Mouse (Mus musculus): ENCODE results near the gene Catsperg1. TPM values are rescaled to one million over a fixed set of nuclear protein-coding genes. Genes with fewer than 3 reads are reported as not detected.

Catsperg1 gene
- polyA plus RNA-seq, 1 experiment from 2014 or later = 0.45 TPM

DNA sequence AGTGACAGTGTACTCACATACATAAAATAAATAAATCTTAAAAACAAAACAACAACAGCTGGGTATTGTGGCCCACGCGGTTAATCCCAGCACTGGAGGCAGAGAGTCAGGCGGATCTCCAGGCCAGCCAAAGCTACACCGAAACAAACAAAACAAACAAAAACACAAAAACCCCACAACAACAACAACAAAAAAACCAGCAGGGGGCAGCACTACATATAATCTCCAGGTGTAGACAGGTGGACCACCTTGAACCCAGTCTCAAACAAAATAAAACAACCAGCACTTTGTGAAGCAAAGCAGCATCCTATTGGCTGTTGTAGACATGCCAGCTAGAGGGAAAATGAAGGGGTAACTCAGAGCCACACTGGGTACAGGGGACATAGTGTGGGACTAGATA lies 35.7 kb downstream of the Catsperg1 start:
- Histone ChIP-seq H3K27me3 (ENCODE audit: low read depth, poor library complexity, severe bottlenecking) (peaks cover 21% of the 10 kb centered on the region), H3K9me3 (replicated peaks) (no peaks in the 10 kb centered on the region), H3K4me3 (0 out of 2 replicates have a peak overlapping the region, but pooled peaks have one; percentile 9), H3K4me1 (peaks cover 13% of the 10 kb centered on the region), H3K27ac (no peak overlapping the region), H3K36me3 (peaks cover 56% of the 10 kb centered on the region)
- DNase-seq (ENCODE audit: low spot score) = no peak
- WGBS = 93% methylated on average over 4 of the region's 4 CpGs

DNA sequence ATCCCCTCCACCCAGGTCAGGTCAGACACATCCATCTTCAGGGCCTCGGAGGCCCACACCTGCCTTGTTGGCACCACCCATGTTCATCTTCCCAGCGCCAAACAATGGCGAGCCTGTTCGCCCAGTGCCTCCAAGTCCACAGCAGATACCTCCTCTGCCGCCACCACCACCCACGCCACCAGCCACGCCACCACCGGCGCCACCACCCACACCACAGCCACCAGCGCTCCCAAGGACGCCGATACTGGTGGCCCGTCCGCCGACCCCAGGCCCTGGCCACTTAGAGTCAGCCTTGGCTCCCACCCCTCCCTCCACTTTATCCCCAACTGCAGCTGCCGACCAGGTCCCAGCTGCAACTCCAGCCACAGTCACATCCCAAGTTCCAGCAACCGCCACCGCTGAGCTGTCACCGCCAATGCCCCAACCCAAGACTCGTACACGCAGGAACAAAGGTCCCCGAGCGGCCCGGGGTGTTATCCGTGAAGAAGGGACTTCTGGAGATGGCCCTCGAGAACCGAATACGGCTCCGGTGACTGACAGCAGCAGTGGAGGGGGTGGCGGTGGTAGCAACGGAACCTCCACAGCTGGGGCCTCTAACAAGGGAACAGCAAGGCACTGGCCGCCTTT lies 41.3 kb downstream of the Catsperg1 start:
- H3K4me1 ChIP-seq = peaks cover 52% of the 10 kb centered on the region
- H3K27me3 ChIP-seq (ENCODE audit: low read depth, poor library complexity, severe bottlenecking) = peaks cover 65% of the 10 kb centered on the region
- H3K4me3 ChIP-seq = peak overlapping the region; percentile 85
- H3K9me3 ChIP-seq (replicated peaks) = no peaks in the 10 kb centered on the region
- H3K27ac ChIP-seq = no peak overlapping the region
- WGBS = 28% methylated on average over 32 of the region's 32 CpGs
- H3K36me3 ChIP-seq = peaks cover 51% of the 10 kb centered on the region
- no peak for DNase-seq (ENCODE audit: low spot score)

DNA sequence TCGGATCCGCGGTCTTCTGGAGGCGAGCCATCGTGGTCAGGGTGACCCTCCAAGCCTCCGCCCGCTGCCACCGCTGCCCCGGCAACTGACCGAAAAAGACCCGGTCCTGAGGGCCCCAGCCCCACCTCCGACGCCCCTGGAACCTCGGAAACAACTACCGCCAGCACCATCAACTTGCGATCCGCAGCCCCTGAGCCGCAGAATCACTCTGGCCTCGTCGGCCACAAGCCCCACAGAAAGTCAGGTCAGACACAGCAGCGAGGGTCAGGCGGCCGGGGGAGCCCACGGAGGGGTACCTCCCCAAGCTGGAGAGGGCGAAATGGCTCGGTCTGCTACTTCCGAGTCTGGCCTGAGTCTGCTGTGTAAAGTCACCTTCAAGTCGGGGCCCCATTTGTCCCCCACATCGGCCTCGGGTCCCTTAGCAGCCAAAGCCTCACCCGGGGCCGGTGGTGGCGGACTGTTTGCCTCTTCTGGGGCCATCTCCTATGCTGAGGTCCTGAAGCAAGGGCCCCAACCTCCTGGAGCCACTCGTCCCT lies 42.2 kb downstream of the Catsperg1 start:
- Histone ChIP-seq H3K9me3 (replicated peaks) (no peaks in the 10 kb centered on the region), H3K36me3 (peaks cover 44% of the 10 kb centered on the region), H3K27ac (peak overlapping the region; percentile 69), H3K4me3 (peak overlapping the region; percentile 85), H3K27me3 (ENCODE audit: low read depth, poor library complexity, severe bottlenecking) (peaks cover 72% of the 10 kb centered on the region), H3K4me1 (peaks cover 53% of the 10 kb centered on the region)
- WGBS = 6% methylated on average over 34 of the region's 34 CpGs
- no peak for DNase-seq (ENCODE audit: low spot score)

DNA sequence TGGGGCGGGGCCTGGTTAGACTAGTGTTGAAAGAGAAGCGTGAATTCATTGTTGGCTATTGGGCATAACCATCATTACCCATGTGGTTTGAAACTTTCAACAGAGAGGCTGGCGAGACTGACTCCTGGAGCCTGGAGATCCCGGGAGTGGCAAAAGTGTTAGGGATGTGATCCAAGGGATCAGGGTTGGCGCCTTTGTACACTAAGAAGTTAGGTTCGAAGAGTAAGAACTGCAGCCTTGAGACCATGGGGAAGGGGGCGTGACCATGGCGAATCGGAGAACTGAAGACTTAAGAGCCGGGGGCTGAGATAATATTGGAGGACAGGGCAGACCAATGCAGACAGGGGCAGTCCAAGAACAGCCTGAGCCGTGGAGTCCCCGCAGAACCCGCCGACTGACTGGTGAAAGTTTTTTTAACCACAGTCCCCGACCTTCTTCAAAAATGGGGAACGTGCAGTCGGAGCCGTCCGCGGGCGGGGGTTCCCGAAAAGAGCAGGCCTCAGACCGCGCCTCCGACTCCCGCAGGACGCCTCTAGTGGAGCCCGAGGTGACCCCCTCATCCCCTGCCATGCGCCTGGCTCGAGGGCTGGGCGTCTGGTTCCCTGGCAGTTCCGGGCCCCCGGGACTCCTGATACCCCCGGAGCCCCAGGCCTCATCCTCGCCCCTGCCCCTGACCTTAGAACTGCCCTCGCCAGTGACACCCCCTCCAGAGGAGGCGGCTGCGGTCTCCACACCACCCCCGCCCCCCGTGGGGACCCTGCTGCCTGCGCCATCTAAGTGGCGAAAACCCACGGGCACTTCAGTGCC lies 42.9 kb downstream of the Catsperg1 start:
- Histone ChIP-seq H3K4me3 (peak overlapping the region; percentile 85), H3K9me3 (replicated peaks) (no peaks in the 10 kb centered on the region), H3K36me3 (peaks cover 40% of the 10 kb centered on the region), H3K4me1 (peaks cover 53% of the 10 kb centered on the region), H3K27me3 (ENCODE audit: low read depth, poor library complexity, severe bottlenecking) (peaks cover 78% of the 10 kb centered on the region), H3K27ac (peak overlapping the region; percentile 69)
- 2% methylated on average over 43 of the region's 43 CpGs for WGBS
- DNase-seq (ENCODE audit: low spot score) = peak; percentile 49

DNA sequence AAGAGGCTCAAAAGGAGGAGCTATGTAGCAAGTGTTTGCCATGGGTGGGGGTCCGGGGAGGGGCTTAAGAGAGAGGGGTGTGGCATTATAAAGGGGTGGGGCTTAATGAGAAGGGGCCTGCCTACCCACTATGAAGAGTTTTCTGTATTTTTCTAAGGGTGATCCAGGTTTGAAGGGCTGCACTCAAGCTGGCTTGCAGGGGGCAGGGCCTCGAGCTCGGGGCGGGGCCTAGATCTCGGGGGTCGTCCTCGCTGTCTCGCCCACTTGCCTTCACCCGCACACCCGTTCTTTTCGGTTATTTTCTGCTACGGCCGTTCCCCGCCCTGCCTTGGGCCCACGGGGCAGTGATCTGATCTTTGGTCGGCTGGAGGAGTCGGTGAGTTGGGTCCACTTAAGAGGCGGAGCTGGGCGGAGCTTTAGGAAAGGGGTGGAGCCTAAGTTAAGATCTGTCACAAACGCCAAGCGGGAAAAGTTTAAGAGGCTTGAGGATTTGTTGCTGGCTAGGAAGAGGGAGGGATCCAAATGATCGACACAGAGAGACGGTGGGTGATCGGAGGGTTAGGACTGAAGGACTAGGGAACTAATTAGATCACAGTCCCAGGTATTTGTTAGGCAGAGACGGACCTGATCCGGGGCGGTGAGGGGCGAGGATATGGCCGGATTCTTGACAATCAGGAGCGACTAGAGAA lies 43.6 kb downstream of the Catsperg1 start, which contains the start of the genes Ggn and Spred3:
Gene Ggn, plus strand, starts transcription at position 145 of the 689 bp plus-strand sequence.
Gene Spred3, minus strand, starts transcription at position 346 of the 689 bp plus-strand sequence.
- H3K27me3 ChIP-seq (ENCODE audit: low read depth, poor library complexity, severe bottlenecking) = peaks cover 78% of the 10 kb centered on the region

DNA sequence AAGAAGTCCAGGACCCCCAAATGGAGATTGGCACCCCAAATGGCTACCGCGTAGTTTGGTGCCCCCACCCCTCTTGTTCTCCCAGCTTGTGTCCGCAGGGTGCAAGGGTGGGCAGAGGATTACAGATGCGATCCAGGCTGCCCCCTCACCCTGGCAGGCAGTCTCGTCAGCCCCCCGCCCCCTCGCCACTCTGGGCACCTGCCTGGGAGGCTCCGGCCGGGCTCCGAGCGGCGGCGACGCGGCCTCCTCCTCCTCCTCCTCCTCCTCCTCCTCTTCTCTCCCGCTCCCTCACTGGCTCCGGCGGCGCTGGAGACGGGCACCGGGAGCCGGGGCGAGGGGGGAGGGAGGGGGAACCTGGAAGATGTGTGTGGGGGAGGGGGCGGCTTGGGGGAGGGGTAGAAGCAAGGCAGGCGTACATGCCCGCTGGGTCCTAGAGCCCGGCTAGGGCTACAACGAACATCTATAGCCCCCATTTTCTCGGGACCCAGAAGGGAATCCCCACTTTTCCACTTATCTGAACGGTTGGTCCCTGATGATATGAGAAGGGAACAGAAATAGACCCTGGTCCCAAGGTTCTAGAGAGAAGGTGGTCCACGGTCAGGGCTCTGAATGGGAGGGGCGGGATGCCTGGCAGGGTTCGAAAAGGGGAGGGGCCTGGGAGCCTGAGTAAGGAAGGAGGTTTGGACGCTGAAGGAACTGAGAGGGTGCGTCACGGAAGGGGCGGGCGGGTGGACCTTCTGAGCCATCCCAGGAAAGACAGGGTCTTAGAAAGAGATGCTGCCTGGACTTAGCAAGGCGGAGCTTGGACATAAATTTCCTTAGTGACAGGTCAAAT lies 44.4 kb downstream of the Catsperg1 start:
- Histone ChIP-seq H3K27ac (peak overlapping the region; percentile 88), H3K4me1 (peaks cover 53% of the 10 kb centered on the region), H3K36me3 (peaks cover 27% of the 10 kb centered on the region), H3K4me3 (peak overlapping the region; percentile 85), H3K9me3 (replicated peaks) (no peaks in the 10 kb centered on the region), H3K27me3 (ENCODE audit: low read depth, poor library complexity, severe bottlenecking) (peaks cover 71% of the 10 kb centered on the region)
- peak; percentile 87 for DNase-seq (ENCODE audit: low spot score)
- WGBS = 1% methylated on average over 24 of the region's 39 CpGs

More for the DNA sequence above, 43.6 kb downstream of the Catsperg1 start, which contains the start of the genes Ggn and Spred3:
- peaks cover 32% of the 10 kb centered on the region for H3K36me3 ChIP-seq
- peak; percentile 60 for DNase-seq (ENCODE audit: low spot score)
- peaks cover 53% of the 10 kb centered on the region for H3K4me1 ChIP-seq
- H3K27ac ChIP-seq = peak within 1 kb of the TSS; percentile 88
- no peaks in the 10 kb centered on the region for H3K9me3 ChIP-seq (replicated peaks)
- WGBS = under 1% methylated on average over 30 of the region's 30 CpGs
- peak within 1 kb of the TSS; percentile 85 for H3K4me3 ChIP-seq

DNA sequence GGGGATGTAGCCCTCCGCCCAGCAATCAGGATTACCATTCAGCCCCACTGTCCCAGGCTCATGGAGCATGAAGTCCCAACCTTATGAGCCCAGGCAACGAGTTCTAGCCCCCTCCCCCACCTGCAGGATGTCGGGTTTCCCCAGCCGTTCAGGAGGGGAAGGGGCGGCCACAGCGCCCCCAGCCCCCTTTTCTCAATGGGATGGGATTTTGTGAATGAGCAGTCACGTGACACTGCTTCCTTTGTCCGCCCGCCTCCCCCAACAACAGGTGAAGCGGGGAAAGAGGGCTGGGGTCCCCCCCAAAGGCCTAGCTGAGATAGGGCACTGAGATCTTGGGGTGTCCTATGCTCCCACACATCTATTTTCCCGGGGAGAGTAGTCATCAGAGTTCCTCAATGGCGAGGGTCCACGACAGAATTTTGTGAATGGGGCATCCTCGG lies 45.0 kb downstream of the Catsperg1 start:
- Histone ChIP-seq H3K27ac (peak overlapping the region; percentile 88), H3K27me3 (ENCODE audit: low read depth, poor library complexity, severe bottlenecking) (peaks cover 65% of the 10 kb centered on the region), H3K36me3 (peaks cover 21% of the 10 kb centered on the region), H3K4me3 (peak overlapping the region; percentile 85), H3K9me3 (replicated peaks) (no peaks in the 10 kb centered on the region), H3K4me1 (peaks cover 53% of the 10 kb centered on the region)
- DNase-seq (ENCODE audit: low spot score) = peak; percentile 59
- under 1% methylated on average over 14 of the region's 14 CpGs for WGBS

DNA sequence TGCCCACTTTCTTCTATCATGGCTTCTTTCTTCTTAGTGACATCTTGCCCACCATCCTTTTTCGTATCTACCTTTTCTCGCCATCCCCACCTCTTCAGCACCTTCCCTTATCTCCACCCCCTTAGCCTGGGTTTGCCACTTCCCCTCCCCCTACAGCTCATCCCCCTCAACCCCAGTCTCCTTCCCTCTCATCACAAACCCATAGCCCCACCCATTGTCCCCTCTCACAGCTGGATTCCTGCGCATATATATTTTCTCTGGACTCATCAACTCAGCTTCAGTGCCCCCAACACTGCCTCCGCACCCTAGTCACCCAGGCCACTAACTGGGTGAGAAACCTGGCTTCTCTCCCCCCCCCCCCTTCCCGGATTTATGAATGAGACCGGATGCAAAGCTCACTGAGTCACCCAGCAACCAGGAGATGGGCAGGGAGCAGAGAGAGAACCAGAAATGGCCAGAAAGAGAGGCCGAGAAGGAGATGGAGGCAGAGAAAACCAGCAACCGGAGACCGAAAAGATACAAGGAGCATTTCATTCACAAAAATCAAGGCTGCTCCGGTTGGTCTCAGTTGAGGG lies 45.6 kb downstream of the Catsperg1 start:
- WGBS = 4% methylated on average over 10 of the region's 10 CpGs
- Histone ChIP-seq H3K27me3 (ENCODE audit: low read depth, poor library complexity, severe bottlenecking) (peaks cover 59% of the 10 kb centered on the region), H3K36me3 (peaks cover 15% of the 10 kb centered on the region), H3K9me3 (replicated peaks) (no peaks in the 10 kb centered on the region), H3K27ac (peak overlapping the region; percentile 88), H3K4me1 (peaks cover 55% of the 10 kb centered on the region), H3K4me3 (peak overlapping the region; percentile 85)
- DNase-seq (ENCODE audit: low spot score) = no peak

DNA sequence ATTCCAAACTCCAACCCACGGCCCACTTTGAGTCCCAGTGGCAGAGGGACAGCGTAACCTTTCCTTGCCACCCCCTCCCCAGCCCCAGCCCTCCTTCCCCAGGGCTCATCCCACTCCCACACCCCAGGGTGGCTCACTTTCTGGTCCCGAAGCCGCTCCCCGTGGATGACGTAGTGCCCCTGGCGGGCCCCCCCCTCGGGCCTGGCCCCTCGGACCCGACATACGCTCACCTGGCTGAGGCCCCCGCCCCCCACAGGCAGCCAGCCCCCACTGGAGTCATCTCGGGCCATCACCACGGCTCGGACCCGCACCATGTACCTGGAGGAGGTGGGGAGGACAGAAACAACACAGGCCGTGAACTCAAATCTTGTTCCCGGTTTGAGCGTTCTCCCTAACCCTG lies 46.2 kb downstream of the Catsperg1 start:
- Histone ChIP-seq H3K27ac (0 out of 2 replicates have a peak overlapping the region, but pooled peaks have one; percentile 51), H3K4me3 (peak overlapping the region; percentile 85; the same call in 1 of the 2 replicates), H3K27me3 (ENCODE audit: low read depth, poor library complexity, severe bottlenecking) (peaks cover 53% of the 10 kb centered on the region), H3K4me1 (peaks cover 59% of the 10 kb centered on the region), H3K9me3 (replicated peaks) (no peaks in the 10 kb centered on the region), H3K36me3 (peaks cover 10% of the 10 kb centered on the region)
- 10% methylated on average over 19 of the region's 19 CpGs for WGBS
- DNase-seq (ENCODE audit: low spot score) = no peak

DNA sequence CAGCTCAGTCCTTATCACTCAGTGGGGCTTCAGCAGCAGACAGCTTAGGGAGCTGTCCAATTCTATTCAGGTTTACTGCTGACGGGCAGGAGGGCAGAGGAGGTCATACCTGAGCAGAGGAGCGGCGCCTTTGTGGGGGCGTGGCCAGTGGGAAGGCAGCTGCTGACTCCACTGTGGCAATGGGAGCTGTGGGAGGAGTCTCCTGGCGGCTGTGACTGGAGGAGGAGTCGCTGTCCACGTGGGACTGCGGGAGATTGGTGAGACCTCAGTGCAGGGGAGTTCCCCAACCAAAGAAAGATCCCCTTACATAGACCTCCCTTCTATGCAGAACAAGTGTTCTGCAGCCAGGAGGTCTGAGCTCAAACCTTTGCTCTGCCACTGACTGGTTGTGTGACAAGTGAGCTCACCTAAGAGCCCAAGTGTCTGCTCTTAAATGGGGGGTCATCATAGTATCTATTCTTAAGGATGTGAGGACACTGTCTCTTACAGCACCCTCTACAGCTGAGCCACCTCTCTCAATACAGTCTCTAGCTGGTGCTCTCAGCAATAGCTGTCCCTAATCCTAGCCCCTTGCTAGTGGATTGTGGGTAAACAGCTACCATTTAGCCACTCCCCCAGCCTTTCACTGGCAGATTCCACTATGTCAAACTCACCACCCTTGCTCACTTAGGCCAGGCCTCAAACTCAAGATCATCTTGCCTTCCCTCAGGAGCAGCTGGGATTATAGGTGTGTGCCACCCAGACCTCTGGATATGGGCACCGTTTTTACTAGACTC lies 50.9 kb downstream of the Catsperg1 start:
- peak; percentile 46 for DNase-seq (ENCODE audit: low spot score)
- peaks cover 20% of the 10 kb centered on the region for H3K36me3 ChIP-seq
- 11% methylated on average over 9 of the region's 9 CpGs for WGBS
- H3K4me1 ChIP-seq = peaks cover 17% of the 10 kb centered on the region
- no peaks in the 10 kb centered on the region for H3K9me3 ChIP-seq (replicated peaks)
- peaks cover 53% of the 10 kb centered on the region for H3K27me3 ChIP-seq (ENCODE audit: low read depth, poor library complexity, severe bottlenecking)
- no peak overlapping the region for H3K27ac ChIP-seq
- H3K4me3 ChIP-seq = no peak overlapping the region

DNA sequence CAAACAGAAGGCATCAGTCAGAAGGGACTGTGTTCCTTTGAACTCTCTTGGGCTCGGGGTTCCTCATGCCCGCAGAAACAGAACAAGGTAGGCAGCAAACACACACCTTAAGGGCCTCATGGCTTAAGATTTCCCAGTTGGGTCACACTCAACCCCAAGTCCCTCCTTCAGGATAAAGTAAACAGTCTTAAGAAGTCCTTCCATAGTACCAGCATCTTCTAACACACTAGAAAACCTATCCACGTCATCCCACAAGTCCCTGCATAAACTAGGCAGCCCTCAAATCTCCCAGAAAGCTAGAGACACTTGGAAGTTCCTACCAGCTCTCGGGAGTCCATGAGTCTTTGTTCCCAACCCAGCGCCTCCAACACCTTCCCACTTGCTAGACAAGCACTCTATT lies 51.5 kb downstream of the Catsperg1 start:
- peaks cover 53% of the 10 kb centered on the region for H3K27me3 ChIP-seq (ENCODE audit: low read depth, poor library complexity, severe bottlenecking)

More for the DNA sequence above, 51.5 kb downstream of the Catsperg1 start:
- Histone ChIP-seq H3K9me3 (replicated peaks) (no peaks in the 10 kb centered on the region), H3K36me3 (peaks cover 20% of the 10 kb centered on the region), H3K4me1 (peaks cover 12% of the 10 kb centered on the region), H3K4me3 (no peak overlapping the region), H3K27ac (no peak overlapping the region)
- DNase-seq (ENCODE audit: low spot score) = no peak
- WGBS = 76% methylated on average over 5 of the region's 5 CpGs

All from limb, embryonic 10.5 days (tissue).